Mouse (Mus musculus): ENCODE results near the gene Col9a2. TPM values are rescaled to one million over a fixed set of nuclear protein-coding genes. Genes with fewer than 3 reads are reported as not detected.
A peak's percentile ranks its signal among the peaks of the same experiment; 100 is the strongest.

Gene Col9a2
- total and polyA plus RNA-seq, 3 experiments: not detected

DNA sequence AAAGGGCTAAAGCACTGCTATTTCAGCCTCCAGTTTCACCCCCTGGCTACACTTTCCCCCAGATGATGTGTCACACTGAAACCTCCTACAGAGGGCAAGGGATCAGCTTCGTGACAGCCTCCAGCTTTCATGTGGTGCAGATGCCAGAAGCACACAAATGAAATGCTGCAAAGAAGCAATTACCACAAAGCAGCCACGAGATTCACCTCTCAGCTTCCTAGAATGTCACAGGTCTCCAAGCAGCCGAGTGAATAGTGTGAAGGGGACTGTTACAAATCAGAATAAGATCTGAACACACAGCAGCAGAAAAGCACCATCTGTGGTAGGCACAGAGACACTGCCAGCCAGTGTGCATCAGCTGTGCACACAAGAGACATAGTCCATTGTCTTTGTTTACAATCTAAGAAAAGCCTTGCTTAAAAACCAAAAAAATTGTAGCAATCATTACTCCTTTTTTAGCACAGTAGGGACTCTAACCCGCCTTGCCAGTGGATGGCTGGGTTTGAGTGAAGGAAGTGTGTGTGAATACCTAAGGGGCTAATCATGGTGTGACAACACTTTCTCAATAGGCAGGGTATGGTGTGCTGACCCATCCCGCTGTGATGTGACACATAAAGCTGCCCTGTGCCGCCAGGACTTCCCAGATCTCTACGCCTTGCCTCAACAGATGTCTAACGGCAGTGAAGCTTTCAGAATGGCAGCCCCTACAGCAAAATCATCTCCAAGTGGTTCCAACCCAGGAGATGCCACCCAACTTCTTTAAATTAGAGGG lies 36.6 kb upstream of the Col9a2 start:
- DNase-seq (ENCODE audit: low spot score) (no peak), ATAC-seq (ENCODE audit: extremely low read depth, insufficient number of reproducible peaks, low FRiP score, poor library complexity, severe bottlenecking) (no peak)
- Histone ChIP-seq H3K36me3 (replicated peaks) (peaks cover 50% of the 10 kb centered on the region), H3K9me3 (replicated peaks) (no peaks in the 10 kb centered on the region), H3K4me3 (ENCODE audit: low read depth, low read length) (no peak overlapping the region), H3K27me3 (ENCODE audit: insufficient read depth, low read length) (no peaks in the 10 kb centered on the region), H3K4me1 (ENCODE audit: insufficient read depth, low read depth, low read length) (peaks cover 75% of the 10 kb centered on the region)
- no peak for TF ChIP-seq GATA2 (IDR thresholded peaks at IDR 0.05; ENCODE audit: borderline replicate concordance, low read depth, low read length)
- no peak for TF ChIP-seq POLR2AphosphoS5 (IDR thresholded peaks at IDR 0.05; ENCODE audit: insufficient replicate concordance, low read depth, low read length)
- no peak for TF ChIP-seq GATA1 (IDR thresholded peaks at IDR 0.05; ENCODE audit: borderline replicate concordance, low read length)
- no peak for TF ChIP-seq CTCF (IDR thresholded peaks at IDR 0.05; ENCODE audit: low read depth, low read length)
- no peak for TF ChIP-seq TAL1 (conservative IDR thresholded peaks at IDR 0.05; ENCODE audit: low read depth, low read length)

DNA sequence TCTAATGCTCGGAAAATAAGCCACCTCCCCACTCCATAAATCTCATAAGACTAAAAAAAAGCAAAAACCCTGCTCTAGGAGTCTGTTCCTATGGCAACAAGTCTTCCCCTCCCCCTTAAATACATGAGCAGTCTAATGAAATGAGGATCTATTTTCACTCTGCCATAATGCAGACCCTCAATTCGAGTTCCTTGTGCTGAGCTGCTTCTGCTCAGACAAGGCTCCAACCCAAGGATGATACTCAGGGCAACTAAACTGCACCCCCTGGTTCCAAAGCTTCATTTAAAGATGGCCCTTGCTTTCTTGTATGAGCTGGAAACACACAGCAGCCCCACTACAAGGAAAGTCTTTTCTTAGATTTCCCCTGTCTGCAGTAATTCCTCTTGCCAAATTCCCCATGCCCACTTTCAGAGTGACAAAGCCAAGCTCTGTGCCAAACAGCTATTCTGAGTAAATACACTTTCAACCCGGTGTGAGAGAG lies 35.5 kb upstream of the Col9a2 start:
- H3K27me3 ChIP-seq (ENCODE audit: insufficient read depth, low read length): no peaks in the 10 kb centered on the region
- DNase-seq (ENCODE audit: low spot score) (no peak), ATAC-seq (ENCODE audit: extremely low read depth, insufficient number of reproducible peaks, low FRiP score, poor library complexity, severe bottlenecking) (no peak)
- no peaks in the 10 kb centered on the region for H3K9me3 ChIP-seq (replicated peaks)
- no peak overlapping the region for H3K4me3 ChIP-seq (ENCODE audit: low read depth, low read length)
- peaks cover 49% of the 10 kb centered on the region for H3K36me3 ChIP-seq (replicated peaks)
- H3K4me1 ChIP-seq (ENCODE audit: insufficient read depth, low read depth, low read length): peaks cover 79% of the 10 kb centered on the region
- TF ChIP-seq CTCF (IDR thresholded peaks at IDR 0.05; ENCODE audit: low read depth, low read length) (no peak), POLR2AphosphoS5 (IDR thresholded peaks at IDR 0.05; ENCODE audit: insufficient replicate concordance, low read depth, low read length) (no peak), GATA1 (IDR thresholded peaks at IDR 0.05; ENCODE audit: borderline replicate concordance, low read length) (no peak), GATA2 (IDR thresholded peaks at IDR 0.05; ENCODE audit: borderline replicate concordance, low read depth, low read length) (no peak), TAL1 (conservative IDR thresholded peaks at IDR 0.05; ENCODE audit: low read depth, low read length) (no peak)

DNA sequence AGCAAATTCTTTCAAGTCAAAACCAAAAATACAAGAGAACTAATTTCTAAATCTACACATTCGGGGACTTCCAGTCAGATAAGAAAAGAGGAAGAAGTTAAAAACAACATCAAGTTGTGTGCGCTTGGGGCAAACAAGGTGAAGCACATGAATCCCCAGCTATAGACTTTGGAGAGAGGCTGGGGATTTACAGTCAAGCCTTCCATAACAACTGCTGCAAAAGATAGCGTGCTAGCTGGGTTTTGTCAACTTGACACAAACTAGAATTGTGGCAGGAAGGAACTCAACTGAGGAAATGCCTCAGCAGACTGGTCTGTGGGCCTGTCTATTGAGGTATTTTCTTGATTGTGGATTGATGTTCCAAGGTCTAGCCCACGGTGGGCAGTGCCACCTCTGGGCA lies 34.5 kb upstream of the Col9a2 start:
- ATAC-seq (ENCODE audit: extremely low read depth, insufficient number of reproducible peaks, low FRiP score, poor library complexity, severe bottlenecking) (no peak), DNase-seq (ENCODE audit: low spot score) (no peak)
- no peak for TF ChIP-seq CTCF (IDR thresholded peaks at IDR 0.05; ENCODE audit: low read depth, low read length)
- TF ChIP-seq TAL1 (conservative IDR thresholded peaks at IDR 0.05; ENCODE audit: low read depth, low read length): no peak
- no peak for TF ChIP-seq GATA1 (IDR thresholded peaks at IDR 0.05; ENCODE audit: borderline replicate concordance, low read length)
- no peak for TF ChIP-seq GATA2 (IDR thresholded peaks at IDR 0.05; ENCODE audit: borderline replicate concordance, low read depth, low read length)
- TF ChIP-seq POLR2AphosphoS5 (IDR thresholded peaks at IDR 0.05; ENCODE audit: insufficient replicate concordance, low read depth, low read length): no peak
- Histone ChIP-seq H3K36me3 (replicated peaks) (peaks cover 54% of the 10 kb centered on the region), H3K4me3 (ENCODE audit: low read depth, low read length) (peak overlapping the region; percentile 10; the same call in 1 of the 2 replicates), H3K27me3 (ENCODE audit: insufficient read depth, low read length) (no peaks in the 10 kb centered on the region), H3K9me3 (replicated peaks) (no peaks in the 10 kb centered on the region), H3K4me1 (ENCODE audit: insufficient read depth, low read depth, low read length) (peaks cover 87% of the 10 kb centered on the region)

DNA sequence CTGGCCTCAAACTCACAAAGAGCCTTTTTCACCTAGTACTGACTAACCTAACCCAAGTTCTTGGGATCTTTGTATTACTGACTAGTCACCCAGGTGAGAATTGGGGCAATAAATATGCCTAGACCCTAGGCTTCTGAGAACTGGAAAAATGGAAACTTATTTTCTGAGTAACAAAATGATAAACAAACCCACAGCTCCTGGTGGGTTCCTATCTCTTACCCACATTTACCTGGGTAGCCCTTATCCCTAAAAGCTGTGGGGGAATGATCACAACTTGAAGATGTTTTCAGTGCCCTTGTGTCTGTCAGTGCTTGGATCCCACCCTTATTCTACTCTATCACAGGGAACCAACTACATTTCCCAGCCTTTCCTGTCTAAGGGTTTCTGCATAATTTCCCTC lies 32.2 kb upstream of the Col9a2 start:
- ATAC-seq (ENCODE audit: extremely low read depth, insufficient number of reproducible peaks, low FRiP score, poor library complexity, severe bottlenecking) (no peak), DNase-seq (ENCODE audit: low spot score) (no peak)
- Histone ChIP-seq H3K4me3 (ENCODE audit: low read depth, low read length) (no peak overlapping the region), H3K27me3 (ENCODE audit: insufficient read depth, low read length) (no peaks in the 10 kb centered on the region), H3K36me3 (replicated peaks) (peaks cover 39% of the 10 kb centered on the region), H3K9me3 (replicated peaks) (no peaks in the 10 kb centered on the region), H3K4me1 (ENCODE audit: insufficient read depth, low read depth, low read length) (peaks cover 87% of the 10 kb centered on the region)
- TF ChIP-seq GATA1 (IDR thresholded peaks at IDR 0.05; ENCODE audit: borderline replicate concordance, low read length) (no peak), TAL1 (conservative IDR thresholded peaks at IDR 0.05; ENCODE audit: low read depth, low read length) (peak; percentile 39; the same call in 1 of the 2 replicates)

DNA sequence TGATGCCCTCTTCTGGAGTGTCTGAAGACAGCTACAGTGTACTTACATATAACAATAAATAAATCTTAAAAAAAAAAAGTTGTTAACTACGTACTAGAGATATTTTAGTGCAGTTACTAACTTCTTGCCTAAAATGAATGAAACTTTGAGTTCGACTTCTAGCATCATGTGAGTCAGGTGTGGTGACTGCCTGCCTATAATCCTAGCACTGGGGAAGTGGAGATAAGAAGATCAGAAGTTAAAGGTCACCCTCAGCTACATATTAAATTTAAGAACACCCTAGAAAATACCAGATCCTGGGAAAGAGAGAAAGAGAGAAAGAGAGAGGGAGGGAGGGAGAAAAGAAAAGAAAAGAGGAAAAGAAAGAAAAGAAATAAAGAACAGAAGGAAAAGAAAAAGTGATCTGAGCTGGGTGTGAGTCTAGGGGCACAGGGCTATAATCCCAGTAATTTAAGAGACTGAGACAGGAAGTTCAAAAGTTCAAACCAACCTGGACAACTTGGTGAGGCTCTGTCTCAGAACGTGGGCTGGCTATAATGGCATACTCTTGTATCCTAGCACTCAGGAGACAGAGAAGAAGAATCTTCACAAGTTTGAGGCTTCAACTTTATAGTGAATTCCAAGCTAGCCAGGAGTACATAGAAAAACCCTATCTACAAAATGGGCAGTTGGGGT lies 31.0 kb upstream of the Col9a2 start:
- peaks cover 40% of the 10 kb centered on the region for H3K36me3 ChIP-seq (replicated peaks)
- ATAC-seq (ENCODE audit: extremely low read depth, insufficient number of reproducible peaks, low FRiP score, poor library complexity, severe bottlenecking): no peak
- no peaks in the 10 kb centered on the region for H3K27me3 ChIP-seq (ENCODE audit: insufficient read depth, low read length)
- no peak for TF ChIP-seq GATA2 (IDR thresholded peaks at IDR 0.05; ENCODE audit: borderline replicate concordance, low read depth, low read length)
- no peak for DNase-seq (ENCODE audit: low spot score)
- H3K4me1 ChIP-seq (ENCODE audit: insufficient read depth, low read depth, low read length): peaks cover 89% of the 10 kb centered on the region
- H3K9me3 ChIP-seq (replicated peaks): no peaks in the 10 kb centered on the region
- H3K4me3 ChIP-seq (ENCODE audit: low read depth, low read length): no peak overlapping the region; the same call in 1 of the 2 replicates

DNA sequence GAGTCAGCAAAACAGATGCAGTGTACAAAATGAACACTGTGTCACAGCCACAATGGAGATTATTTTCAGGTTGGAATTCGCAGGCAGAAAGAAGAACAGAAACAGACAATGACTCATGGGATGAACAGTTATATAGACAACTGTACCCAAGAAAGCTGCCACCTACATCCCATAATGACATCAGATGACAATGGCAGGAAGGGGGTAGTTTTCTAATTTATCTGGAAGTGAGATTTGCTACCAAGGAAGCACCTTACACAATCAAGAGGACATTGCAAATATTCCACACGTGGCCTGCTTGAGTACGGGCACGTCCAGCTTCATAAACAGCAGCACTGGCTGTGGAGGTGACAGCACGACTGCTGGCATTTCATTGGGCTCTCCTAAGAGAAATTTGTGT lies 30.0 kb upstream of the Col9a2 start:
- no peak for DNase-seq (ENCODE audit: low spot score)
- H3K27me3 ChIP-seq (ENCODE audit: insufficient read depth, low read length): no peaks in the 10 kb centered on the region

More for the DNA sequence above, 30.0 kb upstream of the Col9a2 start:
- Histone ChIP-seq H3K9me3 (replicated peaks) (no peaks in the 10 kb centered on the region), H3K4me1 (ENCODE audit: insufficient read depth, low read depth, low read length) (peaks cover 93% of the 10 kb centered on the region), H3K36me3 (replicated peaks) (peaks cover 41% of the 10 kb centered on the region), H3K4me3 (ENCODE audit: low read depth, low read length) (no peak overlapping the region)
- no peak for ATAC-seq (ENCODE audit: extremely low read depth, insufficient number of reproducible peaks, low FRiP score, poor library complexity, severe bottlenecking)
- TF ChIP-seq POLR2AphosphoS5 (IDR thresholded peaks at IDR 0.05; ENCODE audit: insufficient replicate concordance, low read depth, low read length) (no peak), CTCF (IDR thresholded peaks at IDR 0.05; ENCODE audit: low read depth, low read length) (no peak), GATA2 (IDR thresholded peaks at IDR 0.05; ENCODE audit: borderline replicate concordance, low read depth, low read length) (no peak), GATA1 (IDR thresholded peaks at IDR 0.05; ENCODE audit: borderline replicate concordance, low read length) (no peak), TAL1 (conservative IDR thresholded peaks at IDR 0.05; ENCODE audit: low read depth, low read length) (no peak)
